Mouse (Mus musculus) heart, embryonic 10.5 days (tissue): ENCODE measurements around the gene Clip1. TPM values are rescaled to one million over a fixed set of nuclear protein-coding genes. Genes with fewer than 3 reads are reported as not detected.
"Not testable (repeated sequence)": the region's sequence is repeated elsewhere in the genome, so short reads cannot be mapped to it uniquely, and the experiment has no call there.

Source experiments
- DNase-seq: peaks from one replicate; pipeline ENCODE4 v3.0.0-alpha.2; 2017; ENCODE audit warnings: low spot score
- H3K27ac ChIP-seq: fragments of 300-500 bp; sonication (generic); 2 replicates; pipeline ENCODE4 v1.5.1; 2016; ENCODE audit warnings: mild to moderate bottlenecking
- H3K27me3 ChIP-seq: fragments of 300-500 bp; sonication (generic); 2 replicates; pipeline ENCODE4 v1.6.1; 2016; ENCODE audit warnings: mild to moderate bottlenecking; ENCODE audit not compliant: poor library complexity, insufficient read depth, severe bottlenecking
- H3K36me3 ChIP-seq: fragments of 300-500 bp; sonication (generic); 2 replicates; pipeline ENCODE4 v1.6.1; 2016; ENCODE audit warnings: mild to moderate bottlenecking, moderate library complexity
- H3K4me1 ChIP-seq: fragments of 300-500 bp; sonication (generic); 2 replicates; pipeline ENCODE4 v1.6.1; 2016; ENCODE audit warnings: mild to moderate bottlenecking
- H3K4me3 ChIP-seq: fragments of 300-500 bp; sonication (generic); 2 replicates; pipeline ENCODE4 v1.5.1; 2016; ENCODE audit warnings: mild to moderate bottlenecking, moderate library complexity
- H3K9me3 ChIP-seq: fragments of 300-500 bp; sonication (generic); 2 replicates; pipeline ENCODE4 v1.6.1; 2016; ENCODE audit warnings: mild to moderate bottlenecking, moderate library complexity
- WGBS: fragments of 180-500 bp; shearing (Covaris S2); methylation state at CpG from one replicate; pipeline ENCODE4 v1.1.7; 2016; 5-methylcytosine and 5-hydroxymethylcytosine counted together
- polyA plus RNA-seq: library from polyadenylated mRNA; unstranded; fragments of >200 nt; fragmentation: Nextera tagmentation; extraction: Ambion mirVana; gene quantifications from 2 replicates; pipeline ENCODE4 v1.2.1, GENCODE M21; 2016

Gene Clip1
- 49.1 and 56.0 TPM in 2 replicates for polyA plus RNA-seq

GRCm38 (mm10) chr5:123684221-123685144 lies at the start of gene Clip1:
TSS of gene Clip1 (minus strand) at chr5:123684618.
- Histone ChIP-seq H3K9me3 (no peaks in the 10 kb centered on the region), H3K4me1 (peaks cover 33% of the 10 kb centered on the region), H3K27ac (peak within 1 kb of the TSS; percentile 99), H3K36me3 (no peaks in the 10 kb centered on the region), H3K4me3 (peak within 1 kb of the TSS; percentile 99), H3K27me3 (no peaks in the 10 kb centered on the region)
- WGBS: 2% methylated on average over 63 of the region's 64 CpGs
- DNase-seq: peak; percentile 85

GRCm38 (mm10) chr5:123730981-123731380 lies 46.6 kb upstream of the Clip1 start:
- no peak overlapping the region for H3K4me3 ChIP-seq
- 96% methylated on average over 2 of the region's 2 CpGs for WGBS
- no peaks in the 10 kb centered on the region for H3K9me3 ChIP-seq
- H3K4me1 ChIP-seq: no peaks in the 10 kb centered on the region
- no peak overlapping the region for H3K27ac ChIP-seq
- H3K36me3 ChIP-seq: peaks cover 87% of the 10 kb centered on the region
- H3K27me3 ChIP-seq: no peaks in the 10 kb centered on the region
- DNase-seq: no peak

- H3K27me3 ChIP-seq, H3K4me3 ChIP-seq, H3K9me3 ChIP-seq, H3K27ac ChIP-seq, H3K4me1 ChIP-seq, DNase-seq: not testable (repeated sequence)
- 88% methylated on average over 7 of the region's 7 CpGs for WGBS
- H3K36me3 ChIP-seq: peaks cover 17% of the 10 kb centered on the region
Measured at GRCm38 (mm10) chr5:123723816-123724215, 39.4 kb upstream of the Clip1 start.

GRCm38 (mm10) chr5:123720328-123721311 lies 36.2 kb upstream of the Clip1 start, which contains the start of gene Zcchc8:
TSS of gene Zcchc8 (minus strand) at chr5:123721100.
- peaks cover 26% of the 10 kb centered on the region; the same call in 1 of the 2 replicates for H3K4me1 ChIP-seq
- WGBS: under 1% methylated on average over 83 of the region's 83 CpGs
- peak; percentile 99 for DNase-seq
- H3K27me3 ChIP-seq: no peaks in the 10 kb centered on the region
- peak within 1 kb of the TSS; percentile 93 for H3K4me3 ChIP-seq
- H3K36me3 ChIP-seq: peaks cover 24% of the 10 kb centered on the region
- no peaks in the 10 kb centered on the region for H3K9me3 ChIP-seq
- peak within 1 kb of the TSS; percentile 97 for H3K27ac ChIP-seq

DNA sequence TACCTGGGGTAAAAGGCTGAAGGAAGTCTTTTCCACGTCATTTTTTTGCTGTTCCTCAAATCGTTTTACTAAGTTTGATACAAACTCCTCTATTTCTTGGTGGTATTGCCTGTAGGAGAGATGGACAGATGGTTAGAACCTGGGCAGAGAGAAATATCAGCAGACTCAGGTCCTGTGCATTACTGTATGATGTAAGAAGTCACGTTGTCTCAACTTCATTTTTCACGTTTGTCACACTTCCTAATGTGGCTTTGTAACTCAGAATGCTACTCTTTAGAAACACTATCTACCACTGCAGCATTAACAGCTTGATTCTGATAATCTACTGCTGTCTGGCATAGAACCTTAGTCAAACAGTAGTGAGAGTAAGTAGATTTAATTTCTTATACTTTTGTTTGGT lies 30.2 kb upstream of the Clip1 start:
- WGBS: 84% methylated on average over 4 of the region's 4 CpGs
- H3K27me3 ChIP-seq: no peaks in the 10 kb centered on the region
- H3K36me3 ChIP-seq: peaks cover 84% of the 10 kb centered on the region
- no peaks in the 10 kb centered on the region for H3K9me3 ChIP-seq
- no peak overlapping the region for H3K4me3 ChIP-seq
- DNase-seq: no peak
- peaks cover 26% of the 10 kb centered on the region; the same call in 1 of the 2 replicates for H3K4me1 ChIP-seq
- no peak overlapping the region for H3K27ac ChIP-seq

- Histone ChIP-seq H3K27me3 (no peaks in the 10 kb centered on the region), H3K36me3 (peaks cover 92% of the 10 kb centered on the region), H3K9me3 (no peaks in the 10 kb centered on the region), H3K4me1 (peaks cover 18% of the 10 kb centered on the region; the same call in 1 of the 2 replicates), H3K4me3 (no peak overlapping the region), H3K27ac (no peak overlapping the region)
- DNase-seq: no peak
- WGBS: 94% methylated on average over 6 of the region's 6 CpGs
Measured at GRCm38 (mm10) chr5:123713782-123714181, 29.4 kb upstream of the Clip1 start.

DNA sequence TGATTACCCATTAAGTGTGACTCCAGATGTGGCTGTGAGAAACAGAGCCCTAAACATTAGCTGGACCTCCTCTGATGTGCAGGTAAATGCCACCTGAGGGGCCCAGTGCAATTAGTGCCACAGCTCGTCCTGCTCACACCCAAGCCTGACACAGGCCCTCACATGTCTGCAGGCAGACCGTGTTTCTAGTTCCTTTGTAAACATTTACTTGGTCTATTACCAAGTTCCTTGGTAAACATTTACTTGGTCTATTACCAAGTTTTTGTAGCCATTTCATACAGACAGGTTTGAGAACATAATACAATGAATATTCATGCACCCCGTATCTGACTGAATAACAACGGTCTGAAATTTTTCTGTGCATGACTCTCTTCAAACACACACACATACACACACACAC lies 25.2 kb upstream of the Clip1 start:
- Histone ChIP-seq H3K27me3 (no peaks in the 10 kb centered on the region), H3K36me3 (peaks cover 99% of the 10 kb centered on the region), H3K9me3 (no peaks in the 10 kb centered on the region), H3K4me3 (no peak overlapping the region), H3K27ac (no peak overlapping the region), H3K4me1 (no peaks in the 10 kb centered on the region)
- no peak for DNase-seq
- WGBS: 92% methylated on average over 4 of the region's 4 CpGs

- 96% methylated on average over 12 of the region's 12 CpGs for WGBS
- H3K9me3 ChIP-seq: no peaks in the 10 kb centered on the region
- H3K36me3 ChIP-seq: peaks cover 99% of the 10 kb centered on the region
- H3K27me3 ChIP-seq: no peaks in the 10 kb centered on the region
- H3K4me1 ChIP-seq: no peaks in the 10 kb centered on the region
- no peak for DNase-seq
- H3K4me3 ChIP-seq: no peak overlapping the region
- no peak overlapping the region for H3K27ac ChIP-seq
Measured at GRCm38 (mm10) chr5:123708598-123708997, 24.2 kb upstream of the Clip1 start.

- Histone ChIP-seq H3K4me3 (no peak overlapping the region), H3K4me1 (no peaks in the 10 kb centered on the region), H3K27ac (no peak overlapping the region), H3K27me3 (no peaks in the 10 kb centered on the region), H3K36me3 (peaks cover 82% of the 10 kb centered on the region), H3K9me3 (no peaks in the 10 kb centered on the region)
- 73% methylated on average over 11 of the region's 11 CpGs for WGBS
- DNase-seq: no peak
Measured at GRCm38 (mm10) chr5:123700625-123701024, 16.2 kb upstream of the Clip1 start.

DNA sequence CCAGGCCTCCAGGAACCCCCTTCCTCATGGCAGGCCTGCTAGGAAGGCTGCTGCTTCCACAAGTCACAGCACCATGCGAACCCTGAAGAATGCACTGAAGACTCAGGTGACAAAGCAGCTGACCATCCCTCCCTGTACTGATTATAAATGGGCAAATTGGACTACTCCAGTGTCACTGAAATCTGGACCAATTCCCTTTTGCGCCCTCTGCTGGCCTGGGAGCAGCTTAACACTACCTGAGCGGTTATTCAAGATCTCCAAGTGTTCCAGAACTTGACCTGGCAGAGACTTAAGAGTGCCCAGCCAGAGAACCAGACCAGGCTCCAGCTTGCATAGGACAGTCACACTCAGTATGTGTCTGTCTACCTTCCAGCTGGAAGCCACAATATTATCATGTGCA lies 14.8 kb upstream of the Clip1 start:
- WGBS: 27% methylated on average over 3 of the region's 3 CpGs
- H3K27ac ChIP-seq: no peak overlapping the region
- peaks cover 67% of the 10 kb centered on the region for H3K36me3 ChIP-seq
- no peaks in the 10 kb centered on the region for H3K4me1 ChIP-seq
- no peak for DNase-seq
- no peaks in the 10 kb centered on the region for H3K27me3 ChIP-seq
- H3K4me3 ChIP-seq: no peak overlapping the region
- no peaks in the 10 kb centered on the region for H3K9me3 ChIP-seq

DNA sequence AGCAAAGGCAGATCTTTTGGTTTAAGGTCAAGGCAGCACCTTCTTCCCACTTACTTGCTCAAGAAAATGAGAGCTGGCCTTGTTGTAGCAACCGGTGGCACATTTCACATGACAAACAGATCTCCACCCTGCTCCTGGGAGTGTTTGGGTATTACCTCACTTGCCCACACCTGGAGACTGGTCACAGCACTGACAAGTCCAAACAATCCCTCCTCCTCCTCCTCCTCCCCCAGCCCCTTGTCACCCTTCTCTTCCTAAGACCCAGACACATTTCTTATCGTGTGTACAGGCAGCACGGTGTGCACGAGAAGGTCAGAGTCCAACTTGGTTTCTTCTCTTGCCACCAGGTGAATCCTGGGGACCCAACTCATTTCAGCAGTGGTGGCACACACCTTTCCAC lies 12.5 kb upstream of the Clip1 start:
- DNase-seq: no peak
- H3K36me3 ChIP-seq: peaks cover 45% of the 10 kb centered on the region
- H3K27me3 ChIP-seq: no peaks in the 10 kb centered on the region
- H3K4me1 ChIP-seq: no peaks in the 10 kb centered on the region
- H3K9me3 ChIP-seq: no peaks in the 10 kb centered on the region
- H3K27ac ChIP-seq: no peak overlapping the region
- no peak overlapping the region for H3K4me3 ChIP-seq
- WGBS: 81% methylated on average over 4 of the region's 4 CpGs

DNA sequence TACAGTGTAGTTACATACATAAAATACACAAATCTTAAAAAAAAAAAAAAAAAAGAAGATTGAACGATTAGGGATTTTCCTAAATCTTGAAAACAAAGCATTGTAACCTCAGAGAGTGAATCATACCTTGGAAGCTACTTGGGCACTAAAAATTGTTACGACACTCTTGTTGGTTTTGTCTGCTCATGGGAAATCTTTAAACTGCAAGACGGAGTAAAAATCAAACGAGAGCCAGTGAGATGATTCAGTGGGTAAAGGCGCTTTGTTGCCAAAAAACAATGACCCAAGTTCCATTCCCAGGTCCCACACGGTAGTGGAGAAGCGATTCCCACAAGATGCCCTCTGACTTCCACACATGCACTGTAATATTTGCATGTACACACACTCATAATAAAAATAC lies 11.8 kb upstream of the Clip1 start:
- Histone ChIP-seq H3K4me1 (no peaks in the 10 kb centered on the region), H3K27ac (no peak overlapping the region), H3K9me3 (no peaks in the 10 kb centered on the region), H3K4me3 (no peak overlapping the region), H3K27me3 (no peaks in the 10 kb centered on the region), H3K36me3 (peaks cover 38% of the 10 kb centered on the region)
- no peak for DNase-seq
- WGBS: 93% methylated on average over 7 of the region's 7 CpGs
